In the genomic region with DNA sequence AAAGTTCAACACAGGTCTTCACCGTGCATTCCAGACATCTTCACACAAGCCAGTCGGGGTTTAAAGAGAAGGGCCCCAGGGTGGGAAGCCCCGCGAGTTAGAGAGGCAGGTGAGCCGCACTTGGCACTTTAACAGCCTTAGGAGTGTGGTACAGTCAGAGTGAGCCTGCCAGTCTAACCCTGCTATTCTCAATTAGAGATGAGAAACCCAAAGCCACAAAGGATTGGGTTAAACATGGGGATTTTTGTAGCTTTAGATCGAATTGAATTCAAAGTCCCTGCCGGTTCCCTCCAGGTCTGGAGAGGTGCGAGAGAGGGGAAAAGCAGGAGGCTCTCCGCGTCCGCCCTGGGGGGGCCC, we compare ENCODE assay signal across 7 mouse cellular contexts. TPM values are rescaled to one million over a fixed set of nuclear protein-coding genes. Genes with fewer than 3 reads are reported as not detected.
DNase-seq lines count a peak whose midpoint lies in the region; ATAC-seq and TF ChIP-seq lines count a peak whose summit lies in the region.

6330409D20Rik (minus strand) TSS at position 101 of the 357 bp plus-strand sequence.

- H3K27me3 ChIP-seq in lung, embryonic 14.5 days (ENCODE audit: insufficient read depth, low read length): peaks cover 21% of the 10 kb centered on the region
- no peaks in the 10 kb centered on the region for H3K27me3 ChIP-seq in forebrain, embryonic 15.5 days
- peaks cover 38% of the 10 kb centered on the region for H3K27me3 ChIP-seq in limb, embryonic 15.5 days
- peaks cover 15% of the 10 kb centered on the region for H3K27me3 ChIP-seq in stomach, embryonic 15.5 days (replicated peaks)

- H3K36me3 ChIP-seq in lung, embryonic 14.5 days (ENCODE audit: insufficient read depth): peaks cover 28% of the 10 kb centered on the region
- H3K36me3 ChIP-seq in forebrain, embryonic 15.5 days: peaks cover 11% of the 10 kb centered on the region
- H3K36me3 ChIP-seq in limb, embryonic 15.5 days: peaks cover 10% of the 10 kb centered on the region
- peaks cover 2% of the 10 kb centered on the region; the same call in 1 of the 2 replicates for H3K36me3 ChIP-seq in stomach, embryonic 15.5 days

- H3K4me1 ChIP-seq in lung, embryonic 14.5 days (ENCODE audit: insufficient read depth): no peaks in the 10 kb centered on the region
- H3K4me1 ChIP-seq in forebrain, embryonic 15.5 days: peaks cover 38% of the 10 kb centered on the region
- H3K4me1 ChIP-seq in limb, embryonic 15.5 days: peaks cover 17% of the 10 kb centered on the region
- peaks cover 13% of the 10 kb centered on the region for H3K4me1 ChIP-seq in stomach, embryonic 15.5 days

- H3K9me3 ChIP-seq in lung, embryonic 14.5 days (ENCODE audit: low read depth, low read length): no peaks in the 10 kb centered on the region
- H3K9me3 ChIP-seq in forebrain, embryonic 15.5 days: no peaks in the 10 kb centered on the region
- H3K9me3 ChIP-seq in limb, embryonic 15.5 days: no peaks in the 10 kb centered on the region
- H3K9me3 ChIP-seq in stomach, embryonic 15.5 days: no peaks in the 10 kb centered on the region

- H3K4me2 ChIP-seq in lung, embryonic 14.5 days: peak within 1 kb of the TSS; percentile 76
- H3K4me2 ChIP-seq in forebrain, embryonic 15.5 days (replicated peaks): peak within 1 kb of the TSS; percentile 97
- peak within 1 kb of the TSS; percentile 95 for H3K4me2 ChIP-seq in limb, embryonic 15.5 days
- H3K4me2 ChIP-seq in stomach, embryonic 15.5 days: peak within 1 kb of the TSS; percentile 89

- no peak for TF ChIP-seq CTCF in lung, embryonic 14.5 days (IDR thresholded peaks at IDR 0.05; ENCODE audit: low read depth)

- ATAC-seq in lung, embryonic 14.5 days (ENCODE audit: insufficient read depth): no peak; the same call in 1 of the 2 replicates
- ATAC-seq in forebrain, embryonic 15.5 days (replicated peaks): peak; percentile 14; the same call in 1 of the 2 replicates
- no peak for ATAC-seq in limb, embryonic 15.5 days (ENCODE audit: insufficient number of reproducible peaks, low FRiP score, low TSS enrichment, low read depth)
- no peak for ATAC-seq in stomach, embryonic 15.5 days (ENCODE audit: insufficient read depth, low FRiP score, low read depth)

- peak within 1 kb of the TSS; percentile 48 for H3K9ac ChIP-seq in lung, embryonic 14.5 days
- peak within 1 kb of the TSS; percentile 92 for H3K9ac ChIP-seq in forebrain, embryonic 15.5 days (replicated peaks)
- H3K9ac ChIP-seq in limb, embryonic 15.5 days: peak within 1 kb of the TSS; percentile 33; the same call in 1 of the 2 replicates
- H3K9ac ChIP-seq in stomach, embryonic 15.5 days: peak within 1 kb of the TSS; percentile 45; the same call in 1 of the 2 replicates

- no peak within 1 kb of the TSS for H3K27ac ChIP-seq in lung, embryonic 14.5 days (ENCODE audit: low read depth)
- peak within 1 kb of the TSS; percentile 89 for H3K27ac ChIP-seq in forebrain, embryonic 15.5 days (replicated peaks)
- no peak within 1 kb of the TSS for H3K27ac ChIP-seq in limb, embryonic 15.5 days
- no peak within 1 kb of the TSS for H3K27ac ChIP-seq in stomach, embryonic 15.5 days

- H3K4me3 ChIP-seq in lung, embryonic 14.5 days (ENCODE audit: low read depth, low read length): peak within 1 kb of the TSS; percentile 42
- H3K4me3 ChIP-seq in forebrain, embryonic 15.5 days: peak within 1 kb of the TSS; percentile 93
- peak within 1 kb of the TSS; percentile 49 for H3K4me3 ChIP-seq in limb, embryonic 15.5 days
- H3K4me3 ChIP-seq in stomach, embryonic 15.5 days (replicated peaks): peak within 1 kb of the TSS; percentile 47

- 10% methylated on average over 11 of the region's 11 CpGs for WGBS in lung, embryonic 14.5 days
- 2% methylated on average over 11 of the region's 11 CpGs for WGBS in forebrain, embryonic 15.5 days
- WGBS in limb, embryonic 15.5 days: 7% methylated on average over 11 of the region's 11 CpGs
- 15% methylated on average over 11 of the region's 11 CpGs for WGBS in stomach, embryonic 15.5 days

- no peak for DNase-seq in lung, embryonic 14.5 days
- DNase-seq in lung, postnatal 10 days: no peak
- DNase-seq in right cerebral cortex, adult 2 months (ENCODE audit: low spot score in 2 of 2): no peak
- no peak for DNase-seq in gastrocnemius, adult 18-20 months (ENCODE audit: low spot score)

RNA-seq across cellular contexts. Expression of gene 6330409D20Rik, which starts in this region (rescaled TPM):
- polyA plus RNA-seq in lung, embryonic 14.5 days (2014; fragmentation: Nextera tagmentation; extraction: Ambion mirVana): 0.20 TPM in 1 of 2 replicates, not detected in the other
- polyA plus RNA-seq in forebrain, embryonic 15.5 days (2015; fragmentation: Nextera tagmentation; extraction: Ambion mirVana): 2.4 and 2.7 TPM in 2 replicates
- polyA plus RNA-seq in limb, embryonic 15.5 days (2015; fragmentation: Nextera tagmentation; extraction: Ambion mirVana): not detected in 2 replicates
- 0.27 and 0.45 TPM in 2 replicates for polyA plus RNA-seq in stomach, embryonic 15.5 days (2015; fragmentation: Nextera tagmentation; extraction: Ambion mirVana)
- total RNA-seq in gastrocnemius, adult 18-20 months (2021): not detected

Comparison
In these comparisons a context has a peak if more than half of its experiments do, and no peak if none do; other contexts are left out.
1. H3K4me3 ChIP-seq: peak in every context shown above with its lines; median percentile 93 in forebrain, embryonic 15.5 days; 49 in limb, embryonic 15.5 days; 47 in stomach, embryonic 15.5 days; 42 in lung, embryonic 14.5 days.
2. H3K9ac ChIP-seq: peak in every context shown above with its lines; median percentile 92 in forebrain, embryonic 15.5 days; 48 in lung, embryonic 14.5 days; 45 in stomach, embryonic 15.5 days; 33 in limb, embryonic 15.5 days.